Mouse (Mus musculus) forebrain, embryonic 10.5 days (tissue): ENCODE measurements around the gene Stoml1. TPM values are rescaled to one million over a fixed set of nuclear protein-coding genes. Genes with fewer than 3 reads are reported as not detected.
A peak's percentile ranks its signal among the peaks of the same experiment; 100 is the strongest.
"Not testable (repeated sequence)": the region's sequence is repeated elsewhere in the genome, so short reads cannot be mapped to it uniquely, and the experiment has no call there.

Experiments used
- DNase-seq: peaks from one replicate; pipeline ENCODE4 v3.0.0-alpha.2; 2017; ENCODE audit warnings: low spot score; ENCODE audit errors: extremely low spot score
- H3K27ac ChIP-seq: fragments of 300-500 bp; sonication (generic); 2 replicates; pipeline ENCODE4 v1.5.1; 2016; ENCODE audit warnings: mild to moderate bottlenecking
- H3K27me3 ChIP-seq: fragments of 300-500 bp; sonication (generic); 2 replicates; pipeline ENCODE4 v1.6.1; 2016; ENCODE audit warnings: mild to moderate bottlenecking; ENCODE audit not compliant: poor library complexity, severe bottlenecking
- H3K36me3 ChIP-seq: fragments of 300-500 bp; sonication (generic); replicated peaks from 2 replicates; pipeline ENCODE4 v1.6.1; 2016; ENCODE audit warnings: mild to moderate bottlenecking, moderate library complexity
- H3K4me1 ChIP-seq: fragments of 300-500 bp; sonication (generic); 2 replicates; pipeline ENCODE4 v1.6.1; 2016
- H3K4me3 ChIP-seq: fragments of 300-500 bp; sonication (generic); 2 replicates; pipeline ENCODE4 v1.5.1; 2016; ENCODE audit warnings: mild to moderate bottlenecking, moderate library complexity
- H3K9me3 ChIP-seq: fragments of 300-500 bp; sonication (generic); 2 replicates; pipeline ENCODE4 v1.6.1; 2016; ENCODE audit warnings: mild to moderate bottlenecking, moderate library complexity
- WGBS: fragments of 180-500 bp; shearing (Covaris S2); methylation state at CpG from one replicate; pipeline ENCODE4 v1.1.7; 2016; 5-methylcytosine and 5-hydroxymethylcytosine counted together
- polyA plus RNA-seq: library from polyadenylated mRNA; unstranded; fragments of >200 nt; fragmentation: Nextera tagmentation; extraction: Ambion mirVana; gene quantifications from 2 replicates; pipeline ENCODE4 v1.2.1, GENCODE M21; 2016

Gene Stoml1
- polyA plus RNA-seq, 1 experiment from 2014 or later: 28.8 TPM

GRCm38 (mm10) chr9:58268384-58269313 is 15.7 kb downstream of the Stoml1 start:
- no peaks in the 10 kb centered on the region for H3K27me3 ChIP-seq
- H3K27ac ChIP-seq: no peak overlapping the region
- 57% methylated on average over 12 of the region's 12 CpGs for WGBS
- H3K4me1 ChIP-seq: peaks cover 13% of the 10 kb centered on the region
- H3K36me3 ChIP-seq: no peaks in the 10 kb centered on the region
- peak; percentile 59 for DNase-seq
- no peaks in the 10 kb centered on the region for H3K9me3 ChIP-seq
- no peak overlapping the region for H3K4me3 ChIP-seq

GRCm38 (mm10) chr9:58270081-58270480 is 17.1 kb downstream of the Stoml1 start:
- no peaks in the 10 kb centered on the region for H3K9me3 ChIP-seq
- no peak overlapping the region for H3K27ac ChIP-seq
- no peak for DNase-seq
- no peak overlapping the region for H3K4me3 ChIP-seq
- H3K27me3 ChIP-seq: no peaks in the 10 kb centered on the region
- 77% methylated on average over 3 of the region's 3 CpGs for WGBS
- no peaks in the 10 kb centered on the region for H3K36me3 ChIP-seq
- peaks cover 24% of the 10 kb centered on the region for H3K4me1 ChIP-seq

- Histone ChIP-seq H3K4me3 (no peak overlapping the region), H3K36me3 (no peaks in the 10 kb centered on the region), H3K4me1 (peaks cover 33% of the 10 kb centered on the region), H3K27ac (no peak overlapping the region), H3K27me3 (no peaks in the 10 kb centered on the region), H3K9me3 (no peaks in the 10 kb centered on the region)
- DNase-seq: no peak
- 94% methylated on average over 3 of the region's 3 CpGs for WGBS
Measured at GRCm38 (mm10) chr9:58271109-58271508, 18.1 kb downstream of the Stoml1 start.

GRCm38 (mm10) chr9:58271551-58271950 is 18.6 kb downstream of the Stoml1 start:
- WGBS: 92% methylated on average over 9 of the region's 9 CpGs
- peaks cover 29% of the 10 kb centered on the region for H3K4me1 ChIP-seq
- not testable (repeated sequence) for H3K27me3 ChIP-seq, H3K9me3 ChIP-seq, H3K36me3 ChIP-seq, H3K4me3 ChIP-seq, DNase-seq, H3K27ac ChIP-seq

GRCm38 (mm10) chr9:58272068-58272541 is 19.1 kb downstream of the Stoml1 start:
- Histone ChIP-seq H3K4me1 (peaks cover 24% of the 10 kb centered on the region), H3K27me3 (no peaks in the 10 kb centered on the region), H3K9me3 (no peaks in the 10 kb centered on the region), H3K4me3 (no peak overlapping the region), H3K36me3 (no peaks in the 10 kb centered on the region), H3K27ac (no peak overlapping the region)
- WGBS: 90% methylated on average over 2 of the region's 2 CpGs
- DNase-seq: no peak

- WGBS: 80% methylated on average over 9 of the region's 9 CpGs
- peaks cover 24% of the 10 kb centered on the region for H3K4me1 ChIP-seq
- no peak overlapping the region for H3K27ac ChIP-seq
- no peaks in the 10 kb centered on the region for H3K27me3 ChIP-seq
- H3K36me3 ChIP-seq: no peaks in the 10 kb centered on the region
- no peak overlapping the region for H3K4me3 ChIP-seq
- DNase-seq: no peak
- H3K9me3 ChIP-seq: no peaks in the 10 kb centered on the region
Measured at GRCm38 (mm10) chr9:58272855-58273254, 19.9 kb downstream of the Stoml1 start.

- Histone ChIP-seq H3K36me3 (no peaks in the 10 kb centered on the region), H3K27me3 (no peaks in the 10 kb centered on the region), H3K4me1 (peaks cover 24% of the 10 kb centered on the region), H3K27ac (no peak overlapping the region), H3K9me3 (no peaks in the 10 kb centered on the region), H3K4me3 (no peak overlapping the region)
- no peak for DNase-seq
- 84% methylated on average over 7 of the region's 7 CpGs for WGBS
Measured at GRCm38 (mm10) chr9:58274101-58274604, 21.2 kb downstream of the Stoml1 start.

GRCm38 (mm10) chr9:58274626-58275025 is 21.7 kb downstream of the Stoml1 start:
- H3K4me1 ChIP-seq: peaks cover 24% of the 10 kb centered on the region
- no peak overlapping the region for H3K27ac ChIP-seq
- DNase-seq: no peak
- H3K4me3 ChIP-seq: no peak overlapping the region
- 65% methylated on average over 3 of the region's 3 CpGs for WGBS
- H3K9me3 ChIP-seq: no peaks in the 10 kb centered on the region
- no peaks in the 10 kb centered on the region for H3K27me3 ChIP-seq
- H3K36me3 ChIP-seq: no peaks in the 10 kb centered on the region

- no peak for DNase-seq
- WGBS: 48% methylated on average over 8 of the region's 8 CpGs
- Histone ChIP-seq H3K27me3 (no peaks in the 10 kb centered on the region), H3K4me3 (no peak overlapping the region), H3K9me3 (no peaks in the 10 kb centered on the region), H3K36me3 (no peaks in the 10 kb centered on the region), H3K27ac (peak overlapping the region; percentile 71), H3K4me1 (peaks cover 25% of the 10 kb centered on the region)
Measured at GRCm38 (mm10) chr9:58275115-58275774, 22.3 kb downstream of the Stoml1 start.

- Histone ChIP-seq H3K36me3 (no peaks in the 10 kb centered on the region), H3K27me3 (no peaks in the 10 kb centered on the region), H3K9me3 (no peaks in the 10 kb centered on the region), H3K27ac (peak overlapping the region; percentile 71), H3K4me1 (peaks cover 28% of the 10 kb centered on the region), H3K4me3 (no peak overlapping the region)
- DNase-seq: no peak
- WGBS: 91% methylated on average over 3 of the region's 3 CpGs
Measured at GRCm38 (mm10) chr9:58275797-58276196, 22.8 kb downstream of the Stoml1 start.

GRCm38 (mm10) chr9:58276346-58276745 is 23.4 kb downstream of the Stoml1 start:
- no peaks in the 10 kb centered on the region for H3K9me3 ChIP-seq
- no peak overlapping the region for H3K27ac ChIP-seq
- H3K4me1 ChIP-seq: peaks cover 28% of the 10 kb centered on the region
- WGBS: 68% methylated on average over 5 of the region's 5 CpGs
- no peak overlapping the region for H3K4me3 ChIP-seq
- DNase-seq: no peak
- no peaks in the 10 kb centered on the region for H3K36me3 ChIP-seq
- no peaks in the 10 kb centered on the region for H3K27me3 ChIP-seq

GRCm38 (mm10) chr9:58278313-58278712 is 25.3 kb downstream of the Stoml1 start:
- H3K27ac ChIP-seq: no peak overlapping the region
- WGBS: 94% methylated on average over 4 of the region's 4 CpGs

More at GRCm38 (mm10) chr9:58278313-58278712, 25.3 kb downstream of the Stoml1 start:
- Histone ChIP-seq H3K4me3 (no peak overlapping the region), H3K4me1 (peaks cover 25% of the 10 kb centered on the region), H3K9me3 (no peaks in the 10 kb centered on the region), H3K36me3 (no peaks in the 10 kb centered on the region), H3K27me3 (no peaks in the 10 kb centered on the region)
- no peak for DNase-seq
